Mouse (Mus musculus) erythroblast, embryonic 14.5 days (primary cell): ENCODE measurements around the gene Drd1.

Experiments used
- GATA1 ChIP-seq: IDR thresholded peaks from 2 replicates; pipeline ENCODE4 v1.6.1; 2012; ENCODE audit warnings: low read length, inconsistent platforms, mixed read lengths
- TAL1 ChIP-seq: IDR thresholded peaks from 3 replicates; pipeline ENCODE4 v1.6.1; 2012; ENCODE audit warnings: low read length, inconsistent platforms, mixed read lengths

DNA sequence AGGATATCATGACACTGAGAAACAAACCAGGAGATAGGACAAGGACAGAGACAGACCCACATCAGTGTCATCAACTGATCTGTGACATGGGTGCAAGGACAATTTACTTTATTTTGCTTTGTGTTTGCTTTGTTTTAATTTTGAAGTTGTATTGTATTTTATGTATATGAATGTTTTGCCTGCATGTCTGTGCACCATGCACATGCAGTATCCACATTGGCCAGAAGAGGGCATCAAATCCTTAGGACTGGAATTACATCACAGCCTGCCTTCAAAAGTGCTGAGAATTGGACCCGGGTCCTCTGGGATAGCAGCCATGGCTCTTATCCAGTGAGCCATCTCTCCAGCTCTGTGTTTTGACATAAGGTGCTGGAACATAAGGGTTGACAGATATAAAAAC is 20.0 kb downstream of the Drd1 start:
- no peak for TF ChIP-seq TAL1
- no peak for TF ChIP-seq GATA1
